Mouse (Mus musculus) intestine, postnatal 0 days (tissue): Measurements from ENCODE around the gene Il6ra. TPM values are rescaled to one million over a fixed set of nuclear protein-coding genes. Genes with fewer than 3 reads are reported as not detected.

Experiments
- ATAC-seq: fragments of 200-750 bp; cut with Nextera tagmentation; 2 replicates; pipeline ENCODE4 v1.8.0; 2017; ENCODE audit warnings: mild to moderate bottlenecking, moderate TSS enrichment, moderate library complexity
- H3K27ac ChIP-seq: fragments of 300-500 bp; sonication (generic); 2 replicates; pipeline ENCODE4 v1.5.1; 2014; ENCODE audit warnings: mild to moderate bottlenecking, low read depth, low read length, moderate library complexity
- H3K27me3 ChIP-seq: fragments of 300-500 bp; sonication (generic); replicated peaks from 2 replicates; pipeline ENCODE4 v1.6.1; 2014; ENCODE audit warnings: low read length, mixed read lengths; ENCODE audit not compliant: control insufficient read depth, insufficient read depth
- H3K36me3 ChIP-seq: fragments of 300-500 bp; sonication (generic); 2 replicates; pipeline ENCODE4 v1.6.1; 2014; ENCODE audit warnings: mild to moderate bottlenecking, moderate library complexity; ENCODE audit not compliant: control insufficient read depth, insufficient read depth
- H3K4me1 ChIP-seq: fragments of 300-500 bp; sonication (generic); replicated peaks from 2 replicates; pipeline ENCODE4 v1.6.1; 2014; ENCODE audit warnings: antibody characterized with exemption, low read length, mixed read lengths; ENCODE audit not compliant: control insufficient read depth, insufficient read depth
- H3K4me2 ChIP-seq: fragments of 300-500 bp; sonication (generic); replicated peaks from 2 replicates; pipeline ENCODE4 v1.6.1; 2014; ENCODE audit warnings: low read depth, mild to moderate bottlenecking, moderate library complexity
- H3K4me3 ChIP-seq: fragments of 300-500 bp; sonication (generic); 2 replicates; pipeline ENCODE4 v1.5.1; 2014; ENCODE audit warnings: low read depth, low read length
- H3K9ac ChIP-seq: fragments of 300-500 bp; sonication (generic); 2 replicates; pipeline ENCODE4 v1.6.1; 2014; ENCODE audit warnings: mild to moderate bottlenecking, low read depth, low read length
- H3K9me3 ChIP-seq: fragments of 300-500 bp; sonication (generic); 2 replicates; pipeline ENCODE4 v1.6.1; 2016; ENCODE audit warnings: mixed run types; ENCODE audit not compliant: control insufficient read depth
- CTCF ChIP-seq: sonication (generic); IDR thresholded peaks from 2 replicates; pipeline ENCODE4 v1.5.1; 2016; ENCODE audit warnings: low read depth, mild to moderate bottlenecking, control low read depth, antibody characterized with exemption, moderate library complexity
- WGBS: fragments of 180-500 bp; shearing (Covaris S2); extraction: QIAGEN DNeasy Blood & Tissue Kit; methylation state at CpG from one replicate; pipeline ENCODE4 v1.1.7; 2014; 5-methylcytosine and 5-hydroxymethylcytosine counted together
- polyA plus RNA-seq: library from polyadenylated mRNA; unstranded; fragments of >200 nt; fragmentation: Nextera tagmentation; extraction: Ambion mirVana; gene quantifications from 2 replicates; pipeline ENCODE4 v1.2.1, GENCODE M21; 2015

The Il6ra gene
- polyA plus RNA-seq, 1 experiment from 2014 or later, result 2.8 TPM

DNA sequence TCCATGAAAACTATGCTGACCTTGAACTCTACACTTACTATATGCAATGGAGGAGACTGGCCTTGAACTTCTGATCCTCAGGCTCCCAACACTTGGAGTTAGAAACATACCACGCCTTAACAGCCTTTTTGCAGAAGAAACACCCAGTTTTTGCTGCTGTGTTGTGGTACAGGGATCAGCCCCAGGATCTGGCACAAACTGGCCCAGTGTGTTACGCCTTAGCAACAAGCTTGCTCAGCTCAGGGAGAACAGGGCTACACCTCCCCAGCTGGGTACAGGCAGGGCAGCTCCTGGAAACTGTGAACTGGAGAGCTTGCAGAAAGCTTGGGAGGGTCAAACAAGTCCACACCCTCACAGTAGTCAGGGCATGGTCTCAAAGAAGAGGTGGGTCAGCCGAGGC, 23.5 kb upstream of the Il6ra start:
- WGBS, result 81% methylated on average over 3 of the region's 3 CpGs
- no peak for ATAC-seq
- H3K9ac ChIP-seq, result no peak overlapping the region
- H3K4me3 ChIP-seq, result no peak overlapping the region
- H3K27me3 ChIP-seq, result no peaks in the 10 kb centered on the region
- peaks cover 13% of the 10 kb centered on the region; the same call in 1 of the 2 replicates for H3K36me3 ChIP-seq
- H3K9me3 ChIP-seq, result no peaks in the 10 kb centered on the region
- no peaks in the 10 kb centered on the region for H3K4me1 ChIP-seq
- no peak overlapping the region for H3K4me2 ChIP-seq
- TF ChIP-seq CTCF, result no peak
- no peak overlapping the region for H3K27ac ChIP-seq

DNA sequence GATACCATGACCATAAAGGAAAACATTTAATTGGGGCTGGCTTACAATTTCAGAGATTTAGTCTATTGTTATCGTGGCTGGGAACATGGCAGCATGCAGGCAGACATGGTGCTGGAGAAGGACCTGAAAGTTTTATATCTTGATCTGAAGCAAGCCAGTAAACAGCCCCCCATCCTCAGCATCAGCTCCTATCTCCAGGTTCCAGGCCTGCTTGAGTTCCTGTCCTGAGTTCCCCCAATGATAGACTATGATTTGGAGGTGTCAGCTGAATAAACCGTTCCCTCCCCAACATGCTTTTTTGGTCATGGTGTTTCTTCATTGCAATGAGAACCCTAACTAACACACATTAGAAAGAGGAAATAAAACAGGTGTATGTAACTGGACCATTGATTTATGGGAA, 19.9 kb upstream of the Il6ra start:
- Histone ChIP-seq H3K9ac (no peak overlapping the region), H3K4me1 (no peaks in the 10 kb centered on the region), H3K4me2 (no peak overlapping the region), H3K27ac (no peak overlapping the region), H3K4me3 (no peak overlapping the region), H3K9me3 (no peaks in the 10 kb centered on the region), H3K36me3 (no peaks in the 10 kb centered on the region; the same call in 1 of the 2 replicates), H3K27me3 (no peaks in the 10 kb centered on the region)
- no peak for TF ChIP-seq CTCF
- no peak for ATAC-seq
- 98% methylated on average over 2 of the region's 2 CpGs for WGBS

DNA sequence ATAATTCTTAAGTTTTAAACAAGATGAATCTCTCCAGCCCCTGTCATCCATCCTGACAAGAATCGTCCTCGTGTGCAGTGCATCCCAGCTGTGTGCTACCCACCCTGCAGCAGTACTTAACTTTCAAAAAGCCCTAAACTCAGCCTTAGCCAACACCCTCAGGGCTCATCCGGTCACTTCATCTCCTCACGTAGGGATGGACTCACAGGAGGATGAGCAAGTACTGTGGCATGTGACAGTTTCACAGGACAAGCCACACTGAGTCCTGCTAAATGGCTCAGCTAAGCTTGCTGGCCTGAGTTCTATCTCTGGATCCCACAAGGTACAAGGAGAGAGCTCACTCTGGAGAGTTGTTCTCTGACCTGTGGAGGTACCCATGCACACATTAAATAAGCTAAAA, 16.0 kb upstream of the Il6ra start:
- Histone ChIP-seq H3K4me3 (no peak overlapping the region), H3K9ac (no peak overlapping the region), H3K27me3 (no peaks in the 10 kb centered on the region), H3K4me2 (no peak overlapping the region), H3K4me1 (no peaks in the 10 kb centered on the region), H3K27ac (no peak overlapping the region), H3K9me3 (no peaks in the 10 kb centered on the region), H3K36me3 (no peaks in the 10 kb centered on the region; the same call in 1 of the 2 replicates)
- ATAC-seq, result no peak
- WGBS, result 56% methylated on average over 4 of the region's 4 CpGs
- TF ChIP-seq CTCF, result no peak

DNA sequence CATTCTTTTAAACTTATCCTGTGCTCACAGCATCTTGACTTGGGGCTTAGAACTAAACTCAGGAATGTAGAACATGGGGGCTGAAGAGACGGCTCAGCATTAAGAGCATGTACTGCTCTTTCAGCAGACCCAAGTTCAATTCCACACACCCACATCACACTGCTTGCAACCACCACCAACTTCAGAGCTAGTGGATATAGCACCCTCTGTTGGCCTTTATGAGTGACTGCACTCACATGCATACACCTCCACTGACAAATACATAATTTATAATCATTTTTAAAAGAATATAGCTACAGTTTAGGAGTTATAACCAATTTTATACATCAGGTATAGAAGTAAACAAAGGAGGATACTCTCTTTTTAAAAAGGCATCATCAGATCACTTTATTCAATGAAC, 13.4 kb upstream of the Il6ra start:
- no peak overlapping the region for H3K27ac ChIP-seq
- H3K9me3 ChIP-seq, result no peaks in the 10 kb centered on the region
- no peak for ATAC-seq
- 90% methylated on average over 1 of the region's 1 CpGs for WGBS
- H3K4me1 ChIP-seq, result no peaks in the 10 kb centered on the region
- TF ChIP-seq CTCF, result peak; percentile 42; the same call in 1 of the 2 replicates
- H3K4me2 ChIP-seq, result no peak overlapping the region
- no peak overlapping the region for H3K9ac ChIP-seq
- no peak overlapping the region for H3K4me3 ChIP-seq
- no peaks in the 10 kb centered on the region for H3K27me3 ChIP-seq
- H3K36me3 ChIP-seq, result no peaks in the 10 kb centered on the region; the same call in 1 of the 2 replicates

DNA sequence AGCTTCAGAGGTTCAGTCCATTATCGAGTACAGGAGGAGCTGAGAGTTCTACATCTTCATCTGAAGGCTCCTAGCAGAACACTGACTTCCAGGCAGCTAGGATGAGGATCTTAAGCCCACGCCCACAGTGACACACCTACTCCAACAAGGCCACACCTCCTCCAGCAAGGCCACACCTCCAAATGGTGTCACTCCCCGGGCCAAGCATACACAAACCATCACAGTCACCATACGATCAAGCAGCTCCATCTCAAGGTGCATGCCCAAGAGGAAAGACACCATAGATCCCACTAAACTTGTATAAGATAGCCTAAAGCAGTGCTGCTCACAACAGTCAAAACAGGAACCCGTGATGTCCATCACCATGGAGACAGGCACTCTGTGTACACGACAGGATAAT, 7.7 kb upstream of the Il6ra start:
- H3K9ac ChIP-seq, result no peak overlapping the region
- H3K4me2 ChIP-seq, result no peak overlapping the region
- no peak for TF ChIP-seq CTCF
- 60% methylated on average over 6 of the region's 6 CpGs for WGBS
- no peaks in the 10 kb centered on the region for H3K36me3 ChIP-seq
- H3K9me3 ChIP-seq, result no peaks in the 10 kb centered on the region
- H3K4me1 ChIP-seq, result no peaks in the 10 kb centered on the region
- no peaks in the 10 kb centered on the region for H3K27me3 ChIP-seq
- no peak overlapping the region for H3K4me3 ChIP-seq
- no peak for ATAC-seq
- no peak overlapping the region for H3K27ac ChIP-seq

GRCm38 (mm10) chr3:89917408-89917807, 4.4 kb upstream of the Il6ra start:
- WGBS, result 55% methylated on average over 3 of the region's 3 CpGs
- Histone ChIP-seq H3K36me3 (no peaks in the 10 kb centered on the region), H3K27me3 (no peaks in the 10 kb centered on the region), H3K27ac (no peak overlapping the region), H3K4me1 (0 out of 2 replicates have a peak, but pooled peaks cover 4% of the 10 kb centered on the region), H3K4me3 (no peak overlapping the region), H3K4me2 (no peak overlapping the region), H3K9ac (no peak overlapping the region), H3K9me3 (no peaks in the 10 kb centered on the region)
- no peak for TF ChIP-seq CTCF
- ATAC-seq, result no peak

GRCm38 (mm10) chr3:89916622-89917021, 3.6 kb upstream of the Il6ra start:
- Histone ChIP-seq H3K27me3 (0 out of 2 replicates have a peak, but pooled peaks cover 4% of the 10 kb centered on the region), H3K36me3 (no peaks in the 10 kb centered on the region), H3K27ac (no peak overlapping the region), H3K4me1 (0 out of 2 replicates have a peak, but pooled peaks cover 5% of the 10 kb centered on the region), H3K4me2 (no peak overlapping the region), H3K9me3 (no peaks in the 10 kb centered on the region), H3K4me3 (no peak overlapping the region), H3K9ac (no peak overlapping the region)
- no peak for ATAC-seq
- WGBS, result 45% methylated on average over 1 of the region's 1 CpGs
- no peak for TF ChIP-seq CTCF
